Mouse (Mus musculus): ENCODE measurements around the gene Cenpx. TPM values are rescaled to one million over a fixed set of nuclear protein-coding genes. Genes with fewer than 3 reads are reported as not detected.

The Cenpx gene
- 100 to 1,000 TPM in 1 of 2 experiments, 10 to 100 TPM in 1; 82.4 to 151 TPM for polyA plus RNA-seq (2012; fragmentation: generic; extraction: Trizol)

GRCm38 (mm10) chr11:120713580-120714518 lies at the start of gene Cenpx, which contains the start of gene Lrrc45:
Gene Cenpx (minus strand): TSS chr11:120713738.
Gene Lrrc45 (plus strand): TSS chr11:120713925.

GRCm38 (mm10) chr11:120762672-120763041 lies 49.1 kb upstream of the Cenpx start, which contains the start of gene Hmga1b:
Gene Hmga1b (plus strand): TSS chr11:120762794.

DNA sequence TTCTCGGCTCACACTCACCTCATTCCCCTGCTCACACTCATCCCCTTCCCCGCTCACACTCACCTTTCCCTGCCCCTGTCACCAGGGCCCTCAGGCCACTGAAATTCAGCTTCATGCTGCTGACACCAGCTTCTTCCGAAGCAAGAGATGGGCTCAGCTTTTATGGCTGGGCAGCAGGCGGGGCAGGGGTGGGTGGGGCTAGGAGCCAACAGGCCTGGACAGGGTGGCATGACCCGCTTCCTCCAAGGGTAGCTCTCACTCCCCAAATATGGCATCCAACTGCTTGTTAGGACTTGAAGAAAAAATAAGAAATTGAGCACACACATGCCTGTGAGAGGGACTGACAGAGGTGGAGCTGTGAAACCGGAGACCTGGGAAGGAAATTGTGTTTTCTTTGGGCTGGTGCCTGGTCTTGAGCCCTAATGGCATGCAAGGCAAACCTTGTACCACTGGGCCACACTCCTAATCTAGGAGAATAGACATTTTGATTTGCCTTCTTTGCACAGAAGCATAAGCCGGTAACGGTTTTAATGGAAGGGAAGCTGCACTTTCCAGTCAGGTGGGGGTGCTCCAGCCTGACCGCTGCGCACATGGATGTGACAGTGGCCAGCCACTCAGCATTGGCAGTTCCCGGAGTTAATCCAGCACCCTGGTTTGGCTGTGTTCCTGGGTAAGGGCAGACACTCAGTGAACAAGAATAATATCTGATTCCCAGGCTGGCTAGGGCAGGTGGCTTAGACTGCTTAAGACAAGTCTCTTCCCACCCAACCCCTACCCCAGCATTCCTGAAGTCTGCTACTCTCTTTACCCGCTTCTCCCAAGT lies 18.5 kb upstream of the Cenpx start, which contains the start of gene Cbr2:
TSS of gene Cbr2 (minus strand) at position 257 of the 823 bp plus-strand sequence.

GRCm38 (mm10) chr11:120727169-120727527 lies 13.6 kb upstream of the Cenpx start, which contains the start of gene Dcxr:
Gene Dcxr (minus strand): TSS chr11:120727281.

DNA sequence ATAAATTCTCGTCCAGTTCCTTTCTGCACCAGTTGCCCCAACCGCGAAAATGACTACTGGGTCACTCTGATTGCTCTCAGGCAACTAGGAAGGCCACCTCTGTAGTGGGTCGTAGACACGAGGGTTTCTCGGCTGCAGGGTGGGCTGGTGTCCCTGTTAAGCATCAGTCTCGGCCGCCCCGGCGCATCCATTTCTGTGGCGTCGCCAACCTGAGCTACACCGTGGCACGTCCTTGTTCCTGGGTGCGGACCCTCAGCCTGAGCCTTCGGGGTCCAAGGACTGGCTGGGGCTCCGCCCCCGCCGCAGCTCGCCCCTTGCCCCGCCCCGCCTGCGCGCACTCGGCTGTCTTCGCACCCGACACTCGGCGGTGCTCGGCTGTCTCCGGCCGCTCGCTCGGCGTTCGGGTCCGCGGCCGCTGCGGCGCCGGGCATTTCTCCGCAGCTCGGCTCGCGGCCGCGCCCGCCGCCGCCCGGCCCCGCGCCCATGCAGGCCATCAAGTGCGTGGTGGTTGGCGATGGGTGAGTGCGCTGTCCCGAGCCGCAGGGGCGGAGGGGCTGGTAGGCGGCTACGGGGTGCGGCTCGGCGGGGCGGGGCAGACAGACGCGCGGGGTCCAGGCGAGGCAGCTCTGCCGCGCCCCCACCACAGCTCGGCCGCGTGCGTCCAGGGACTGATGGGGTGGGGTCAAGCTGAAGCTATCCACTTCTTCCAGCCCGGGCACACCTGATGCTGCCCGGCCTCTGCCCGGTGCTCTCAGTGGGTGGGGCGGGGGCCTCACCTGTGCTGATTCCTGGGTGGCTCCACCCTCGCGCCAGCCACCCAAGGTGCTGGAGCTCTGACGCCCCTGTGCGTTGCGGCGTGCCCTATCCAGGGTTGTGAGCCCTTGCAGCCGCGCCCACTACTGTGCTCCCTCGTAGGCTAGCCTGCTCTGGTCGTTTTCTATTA lies 7.9 kb upstream of the Cenpx start, which contains the start of gene Rac3:
TSS of gene Rac3 (plus strand) at position 347 of the 943 bp plus-strand sequence.

GRCm38 (mm10) chr11:120672687-120673593 lies 40.6 kb downstream of the Cenpx start, which contains the start of gene Aspscr1:
Gene Aspscr1 (plus strand): TSS chr11:120672973.

GRCm38 (mm10) chr11:120661076-120661460 lies 52.5 kb downstream of the Cenpx start, which contains the start of gene Notum:
Gene Notum (minus strand): TSS chr11:120661175.

Other genes starting within 250 kb of the Cenpx start
- 10 to 100 TPM; 29.8 to 44.2 TPM for gene Arl16, start 246.1 kb downstream of the Cenpx start, polyA plus RNA-seq (2012; fragmentation: generic; extraction: Trizol)
- 100 to 1,000 TPM; 146 to 509 TPM for gene Mrpl12, start 229.1 kb downstream of the Cenpx start, polyA plus RNA-seq (2012; fragmentation: generic; extraction: Trizol)
- 100 to 1,000 TPM; 118 to 126 TPM for gene Slc25a10, start 221.9 kb downstream of the Cenpx start, polyA plus RNA-seq (2012; fragmentation: generic; extraction: Trizol)
- under 1 TPM in 1 of 2 experiments, not detected in 1; 0.08 TPM for gene Gcgr, start 183.0 kb downstream of the Cenpx start, polyA plus RNA-seq (2012; fragmentation: generic; extraction: Trizol)
- 100 to 1,000 TPM; 245 to 382 TPM for gene Mcrip1, start 164.0 kb downstream of the Cenpx start, polyA plus RNA-seq (2012; fragmentation: generic; extraction: Trizol)
- under 1 TPM; 0.25 to 0.63 TPM for gene Ppp1r27, start 162.6 kb downstream of the Cenpx start, polyA plus RNA-seq (2012; fragmentation: generic; extraction: Trizol)
- gene P4hb, start 140.5 kb downstream of the Cenpx start, polyA plus RNA-seq (2012; fragmentation: generic; extraction: Trizol) = 1,000 to 10,000 TPM in 1 of 2 experiments, 100 to 1,000 TPM in 1; 703 to 1,073 TPM
- gene Arhgdia, start 132.1 kb downstream of the Cenpx start, polyA plus RNA-seq (2012; fragmentation: generic; extraction: Trizol) = 1,000 to 10,000 TPM; 1,146 to 2,128 TPM
- 100 to 1,000 TPM; 130 to 156 TPM for gene Alyref, start 115.4 kb downstream of the Cenpx start, polyA plus RNA-seq (2012; fragmentation: generic; extraction: Trizol)
- gene Anapc11, start 115.3 kb downstream of the Cenpx start, polyA plus RNA-seq (2012; fragmentation: generic; extraction: Trizol) = 100 to 1,000 TPM; 274 to 500 TPM
- 1 to 10 TPM in 1 of 2 experiments, under 1 TPM in 1; 0.29 to 1.2 TPM for gene Npb, start 105.3 kb downstream of the Cenpx start, polyA plus RNA-seq (2012; fragmentation: generic; extraction: Trizol)
- gene Pcyt2, start 95.8 kb downstream of the Cenpx start, polyA plus RNA-seq (2012; fragmentation: generic; extraction: Trizol) = 10 to 100 TPM; 34.5 to 72.4 TPM
- 10 to 100 TPM; 18.6 to 29.5 TPM for gene Sirt7, start 88.5 kb downstream of the Cenpx start, polyA plus RNA-seq (2012; fragmentation: generic; extraction: Trizol)
- 10 to 100 TPM; 11.2 to 27.5 TPM for gene Mafg, start 80.1 kb downstream of the Cenpx start, polyA plus RNA-seq (2012; fragmentation: generic; extraction: Trizol)
- 10 to 100 TPM; 15.8 to 35.0 TPM for gene Pycr1, start 70.0 kb downstream of the Cenpx start, polyA plus RNA-seq (2012; fragmentation: generic; extraction: Trizol)
- not detected for gene Myadml2, start 65.6 kb downstream of the Cenpx start, polyA plus RNA-seq (2012; fragmentation: generic; extraction: Trizol)
- gene Notum, start 52.6 kb downstream of the Cenpx start, polyA plus RNA-seq (2012; fragmentation: generic; extraction: Trizol) = 1 to 10 TPM; 5.1 to 6.4 TPM
- 100 to 1,000 TPM; 116 to 219 TPM for gene Aspscr1, start 40.8 kb downstream of the Cenpx start, polyA plus RNA-seq (2012; fragmentation: generic; extraction: Trizol)
- 10 to 100 TPM; 13.4 to 31.9 TPM for gene Lrrc45, start 187 bp upstream of the Cenpx start, polyA plus RNA-seq (2012; fragmentation: generic; extraction: Trizol)
- gene Rac3, start 7.7 kb upstream of the Cenpx start, polyA plus RNA-seq (2012; fragmentation: generic; extraction: Trizol) = 10 to 100 TPM in 1 of 2 experiments, under 1 TPM in 1; 0.85 to 12.5 TPM
- gene Dcxr, start 13.5 kb upstream of the Cenpx start, polyA plus RNA-seq (2012; fragmentation: generic; extraction: Trizol) = 100 to 1,000 TPM; 170 to 223 TPM
- 1,000 to 10,000 TPM in 1 of 2 experiments, 100 to 1,000 TPM in 1; 150 to 1,096 TPM for gene Cbr2, start 18.4 kb upstream of the Cenpx start, polyA plus RNA-seq (2012; fragmentation: generic; extraction: Trizol)
- 1,000 to 10,000 TPM in 1 of 2 experiments, 10 to 100 TPM in 1; 83.4 to 2,207 TPM for gene Hmga1b, start 49.1 kb upstream of the Cenpx start, polyA plus RNA-seq (2012; fragmentation: generic; extraction: Trizol)
- gene Rfng, start 70.5 kb upstream of the Cenpx start, polyA plus RNA-seq (2012; fragmentation: generic; extraction: Trizol) = 10 to 100 TPM; 36.7 to 58.4 TPM
- gene Gps1, start 70.5 kb upstream of the Cenpx start, polyA plus RNA-seq (2012; fragmentation: generic; extraction: Trizol) = 100 to 1,000 TPM; 221 to 278 TPM
- 10 to 100 TPM; 56.8 to 85.8 TPM for gene Dus1l, start 82.7 kb upstream of the Cenpx start, polyA plus RNA-seq (2012; fragmentation: generic; extraction: Trizol)
- 100 to 1,000 TPM; 217 to 230 TPM for gene Fasn, start 110.8 kb upstream of the Cenpx start, polyA plus RNA-seq (2012; fragmentation: generic; extraction: Trizol)
- 1 to 10 TPM; 1.1 to 5.6 TPM for gene Ccdc57, start 219.1 kb upstream of the Cenpx start, polyA plus RNA-seq (2012; fragmentation: generic; extraction: Trizol)
- gene Slc16a3, start 234.7 kb upstream of the Cenpx start, polyA plus RNA-seq (2012; fragmentation: generic; extraction: Trizol) = 1 to 10 TPM in 1 of 2 experiments, under 1 TPM in 1; 0.98 to 1.5 TPM